Mouse (Mus musculus): ENCODE results near the gene Pde4b. TPM values are rescaled to one million over a fixed set of nuclear protein-coding genes. Genes with fewer than 3 reads are reported as not detected.

The Pde4b gene
- polyA plus RNA-seq, 1 experiment from 2014 or later = 25.7 TPM

GRCm38 (mm10) chr4:102233633-102234032, 146.3 kb downstream of the Pde4b start:
- 53% methylated on average over 1 of the region's 1 CpGs for WGBS
- TF ChIP-seq CTCF (IDR thresholded peaks at IDR 0.05; ENCODE audit: low read depth) = no peak
- H3K9me3 ChIP-seq (ENCODE audit: low read depth, low read length) = no peaks in the 10 kb centered on the region
- H3K4me3 ChIP-seq (ENCODE audit: low read depth, low read length) = no peak overlapping the region
- no peak overlapping the region for H3K9ac ChIP-seq
- ATAC-seq (ENCODE audit: insufficient read depth) = no peak
- no peak for DNase-seq
- H3K36me3 ChIP-seq (ENCODE audit: insufficient read depth) = no peaks in the 10 kb centered on the region
- no peak overlapping the region for H3K4me2 ChIP-seq
- H3K27ac ChIP-seq (ENCODE audit: low read depth) = no peak overlapping the region
- no peaks in the 10 kb centered on the region for H3K4me1 ChIP-seq (ENCODE audit: insufficient read depth)
- H3K27me3 ChIP-seq (ENCODE audit: insufficient read depth, low read length) = no peaks in the 10 kb centered on the region

GRCm38 (mm10) chr4:102235151-102235550, 147.8 kb downstream of the Pde4b start:
- 66% methylated on average over 2 of the region's 2 CpGs for WGBS
- DNase-seq = no peak

GRCm38 (mm10) chr4:102239102-102239501, 151.8 kb downstream of the Pde4b start:
- ATAC-seq (ENCODE audit: insufficient read depth) (no peak), DNase-seq (no peak)
- TF ChIP-seq CTCF (IDR thresholded peaks at IDR 0.05; ENCODE audit: low read depth) = no peak
- Histone ChIP-seq H3K4me1 (ENCODE audit: insufficient read depth) (peaks cover 7% of the 10 kb centered on the region; the same call in 1 of the 2 replicates), H3K4me2 (no peak overlapping the region), H3K27me3 (ENCODE audit: insufficient read depth, low read length) (no peaks in the 10 kb centered on the region), H3K27ac (ENCODE audit: low read depth) (no peak overlapping the region), H3K9ac (no peak overlapping the region), H3K4me3 (ENCODE audit: low read depth, low read length) (no peak overlapping the region), H3K9me3 (ENCODE audit: low read depth, low read length) (no peaks in the 10 kb centered on the region), H3K36me3 (ENCODE audit: insufficient read depth) (no peaks in the 10 kb centered on the region)
- 74% methylated on average over 2 of the region's 2 CpGs for WGBS

More at GRCm38 (mm10) chr4:102235151-102235550, 147.8 kb downstream of the Pde4b start:
- Histone ChIP-seq H3K27ac (ENCODE audit: low read depth) (no peak overlapping the region), H3K9ac (no peak overlapping the region), H3K4me2 (no peak overlapping the region), H3K9me3 (ENCODE audit: low read depth, low read length) (no peaks in the 10 kb centered on the region), H3K36me3 (ENCODE audit: insufficient read depth) (no peaks in the 10 kb centered on the region), H3K4me3 (ENCODE audit: low read depth, low read length) (no peak overlapping the region), H3K4me1 (ENCODE audit: insufficient read depth) (no peaks in the 10 kb centered on the region), H3K27me3 (ENCODE audit: insufficient read depth, low read length) (no peaks in the 10 kb centered on the region)
- no peak for ATAC-seq (ENCODE audit: insufficient read depth)
- no peak for TF ChIP-seq CTCF (IDR thresholded peaks at IDR 0.05; ENCODE audit: low read depth)

GRCm38 (mm10) chr4:102239657-102240390, 152.5 kb downstream of the Pde4b start:
- 65% methylated on average over 12 of the region's 12 CpGs for WGBS
- Histone ChIP-seq H3K4me1 (ENCODE audit: insufficient read depth) (peaks cover 7% of the 10 kb centered on the region; the same call in 1 of the 2 replicates), H3K4me2 (no peak overlapping the region), H3K36me3 (ENCODE audit: insufficient read depth) (no peaks in the 10 kb centered on the region), H3K9me3 (ENCODE audit: low read depth, low read length) (no peaks in the 10 kb centered on the region), H3K27me3 (ENCODE audit: insufficient read depth, low read length) (no peaks in the 10 kb centered on the region), H3K27ac (ENCODE audit: low read depth) (no peak overlapping the region), H3K4me3 (ENCODE audit: low read depth, low read length) (no peak overlapping the region), H3K9ac (no peak overlapping the region)
- no peak for TF ChIP-seq CTCF (IDR thresholded peaks at IDR 0.05; ENCODE audit: low read depth)
- no peak for ATAC-seq (ENCODE audit: insufficient read depth)
- no peak for DNase-seq

- Histone ChIP-seq H3K4me2 (peak overlapping the region; percentile 31; the same call in 1 of the 2 replicates), H3K9me3 (ENCODE audit: low read depth, low read length) (no peaks in the 10 kb centered on the region)
Measured at GRCm38 (mm10) chr4:102240754-102241427, 153.5 kb downstream of the Pde4b start.

GRCm38 (mm10) chr4:102253994-102254393, 166.7 kb downstream of the Pde4b start:
- TF ChIP-seq CTCF (IDR thresholded peaks at IDR 0.05; ENCODE audit: low read depth) = no peak
- Histone ChIP-seq H3K27ac (ENCODE audit: low read depth) (no peak overlapping the region), H3K4me2 (peak overlapping the region; percentile 66), H3K9ac (no peak overlapping the region), H3K4me3 (ENCODE audit: low read depth, low read length) (0 out of 2 replicates have a peak overlapping the region, but pooled peaks have one; percentile 33), H3K4me1 (ENCODE audit: insufficient read depth) (no peaks in the 10 kb centered on the region), H3K27me3 (ENCODE audit: insufficient read depth, low read length) (no peaks in the 10 kb centered on the region), H3K36me3 (ENCODE audit: insufficient read depth) (no peaks in the 10 kb centered on the region), H3K9me3 (ENCODE audit: low read depth, low read length) (no peaks in the 10 kb centered on the region)
- DNase-seq (no peak), ATAC-seq (ENCODE audit: insufficient read depth) (0 out of 2 replicates have a peak, but pooled peaks have one; percentile 5)

More at GRCm38 (mm10) chr4:102240754-102241427, 153.5 kb downstream of the Pde4b start:
- DNase-seq = peak; percentile 85
- H3K4me3 ChIP-seq (ENCODE audit: low read depth, low read length) = no peak overlapping the region
- H3K9ac ChIP-seq = no peak overlapping the region
- WGBS = 45% methylated on average over 8 of the region's 8 CpGs
- no peak for TF ChIP-seq CTCF (IDR thresholded peaks at IDR 0.05; ENCODE audit: low read depth)
- H3K27me3 ChIP-seq (ENCODE audit: insufficient read depth, low read length) = no peaks in the 10 kb centered on the region
- peaks cover 7% of the 10 kb centered on the region; the same call in 1 of the 2 replicates for H3K4me1 ChIP-seq (ENCODE audit: insufficient read depth)
- ATAC-seq (ENCODE audit: insufficient read depth) = peak; percentile 24
- no peaks in the 10 kb centered on the region for H3K36me3 ChIP-seq (ENCODE audit: insufficient read depth)
- no peak overlapping the region for H3K27ac ChIP-seq (ENCODE audit: low read depth)

All from lung, embryonic 14.5 days (tissue).